Mouse (Mus musculus): Measurements from ENCODE around the gene Olfr1107. TPM values are rescaled to one million over a fixed set of nuclear protein-coding genes. Genes with fewer than 3 reads are reported as not detected.

The Olfr1107 gene
- not detected in 2 replicates for polyA plus RNA-seq (2014; fragmentation: Nextera tagmentation; extraction: Ambion mirVana)

DNA sequence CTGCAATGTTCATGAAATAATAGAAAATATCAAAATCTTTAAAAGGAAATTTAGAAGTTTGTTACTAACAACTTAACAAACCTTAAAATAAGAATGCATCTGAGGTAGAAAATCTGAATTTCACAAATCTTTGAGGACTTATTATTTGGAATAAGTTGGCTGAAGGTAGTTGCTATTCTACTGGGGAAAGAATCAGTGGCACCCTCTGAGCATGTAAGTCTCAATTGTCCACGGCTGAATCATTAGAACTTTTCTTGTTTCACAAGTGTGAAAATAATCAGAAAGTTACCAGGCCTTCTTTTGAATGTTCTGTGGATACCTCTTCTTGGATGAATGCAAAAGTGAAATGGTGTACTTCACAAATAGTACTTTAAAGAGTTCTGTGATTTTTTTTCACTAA is at the start of gene Olfr1107:
Gene Olfr1107, minus strand, starts transcription at position 101 of the 400 bp plus-strand sequence.
- Histone ChIP-seq H3K9ac (ENCODE audit: low read depth, low read length) (no peak within 1 kb of the TSS), H3K4me1 (ENCODE audit: control insufficient read depth, insufficient read depth, low read length) (no peaks in the 10 kb centered on the region), H3K27me3 (ENCODE audit: control insufficient read depth, insufficient read depth, low read length) (no peaks in the 10 kb centered on the region), H3K27ac (ENCODE audit: low read depth, low read length) (no peak within 1 kb of the TSS), H3K4me3 (ENCODE audit: low read depth, low read length) (no peak within 1 kb of the TSS), H3K9me3 (replicated peaks; ENCODE audit: control insufficient read depth, low read length) (no peaks in the 10 kb centered on the region), H3K36me3 (ENCODE audit: control insufficient read depth, insufficient read depth, low read length) (no peaks in the 10 kb centered on the region), H3K4me2 (no peak within 1 kb of the TSS)
- 77% methylated on average over 1 of the region's 1 CpGs for WGBS (ENCODE audit: insufficient replicate concordance)
- no peak for ATAC-seq (replicated peaks; ENCODE audit: insufficient number of reproducible peaks, low FRiP score, low TSS enrichment)

DNA sequence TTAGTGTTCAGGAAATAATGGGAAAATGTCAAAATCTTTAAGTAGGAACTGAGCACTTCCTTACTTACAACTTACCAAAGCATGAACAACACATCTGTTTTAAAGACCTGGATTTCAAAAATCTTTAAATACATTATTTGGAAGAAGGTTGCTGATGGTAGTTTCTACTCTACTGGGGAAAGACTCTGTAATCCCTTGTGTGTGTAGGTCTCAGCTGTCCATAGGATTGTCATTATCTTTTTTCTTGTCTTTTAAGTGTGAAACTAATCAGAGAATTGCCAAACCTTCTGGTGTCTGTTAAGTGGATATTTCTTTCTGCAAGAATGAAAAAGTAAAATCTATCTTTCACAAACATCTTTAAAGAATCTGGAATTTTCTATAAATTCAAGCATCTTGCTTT is 38.9 kb upstream of the Olfr1107 start, which contains the start of gene Olfr259:
Gene Olfr259, minus strand, starts transcription at position 101 of the 400 bp plus-strand sequence.
- ATAC-seq (replicated peaks; ENCODE audit: insufficient number of reproducible peaks, low FRiP score, low TSS enrichment): no peak
- no peak within 1 kb of the TSS for H3K27ac ChIP-seq (ENCODE audit: low read depth, low read length)
- no peaks in the 10 kb centered on the region for H3K4me1 ChIP-seq (ENCODE audit: control insufficient read depth, insufficient read depth, low read length)
- H3K9ac ChIP-seq (ENCODE audit: low read depth, low read length): no peak within 1 kb of the TSS
- H3K4me2 ChIP-seq: no peak within 1 kb of the TSS
- H3K4me3 ChIP-seq (ENCODE audit: low read depth, low read length): no peak within 1 kb of the TSS
- no peaks in the 10 kb centered on the region for H3K9me3 ChIP-seq (replicated peaks; ENCODE audit: control insufficient read depth, low read length)
- H3K36me3 ChIP-seq (ENCODE audit: control insufficient read depth, insufficient read depth, low read length): no peaks in the 10 kb centered on the region
- H3K27me3 ChIP-seq (ENCODE audit: control insufficient read depth, insufficient read depth, low read length): no peaks in the 10 kb centered on the region

DNA sequence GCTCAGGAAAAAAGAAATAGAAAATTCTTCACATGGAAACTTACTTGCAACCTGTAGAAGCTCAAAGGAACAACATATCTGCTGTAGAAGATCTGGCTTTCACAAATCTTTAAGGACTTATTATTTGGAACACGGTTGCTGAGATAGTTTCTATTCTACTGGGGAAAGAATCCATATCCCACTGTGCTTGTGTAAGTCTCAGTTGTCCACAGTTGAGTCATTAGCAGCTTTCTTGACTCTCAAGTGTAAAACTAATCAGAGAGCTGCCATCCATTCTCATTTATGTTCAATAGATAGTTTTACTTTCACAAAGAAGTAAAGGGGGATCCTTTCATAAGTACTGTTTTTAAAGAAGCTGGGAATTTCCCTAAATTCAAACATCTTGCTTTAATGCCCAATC is 20.3 kb upstream of the Olfr1107 start, which contains the start of gene Olfr1109:
Gene Olfr1109, minus strand, starts transcription at position 101 of the 400 bp plus-strand sequence.
- H3K27ac ChIP-seq (ENCODE audit: low read depth, low read length): no peak within 1 kb of the TSS
- ATAC-seq (replicated peaks; ENCODE audit: insufficient number of reproducible peaks, low FRiP score, low TSS enrichment): no peak
- no peaks in the 10 kb centered on the region for H3K27me3 ChIP-seq (ENCODE audit: control insufficient read depth, insufficient read depth, low read length)
- H3K9me3 ChIP-seq (replicated peaks; ENCODE audit: control insufficient read depth, low read length): no peaks in the 10 kb centered on the region
- no peaks in the 10 kb centered on the region for H3K36me3 ChIP-seq (ENCODE audit: control insufficient read depth, insufficient read depth, low read length)
- H3K4me2 ChIP-seq: no peak within 1 kb of the TSS
- no peaks in the 10 kb centered on the region for H3K4me1 ChIP-seq (ENCODE audit: control insufficient read depth, insufficient read depth, low read length)
- 68% methylated on average over 1 of the region's 1 CpGs for WGBS (ENCODE audit: insufficient replicate concordance)
- no peak within 1 kb of the TSS for H3K4me3 ChIP-seq (ENCODE audit: low read depth, low read length)
- H3K9ac ChIP-seq (ENCODE audit: low read depth, low read length): no peak within 1 kb of the TSS

DNA sequence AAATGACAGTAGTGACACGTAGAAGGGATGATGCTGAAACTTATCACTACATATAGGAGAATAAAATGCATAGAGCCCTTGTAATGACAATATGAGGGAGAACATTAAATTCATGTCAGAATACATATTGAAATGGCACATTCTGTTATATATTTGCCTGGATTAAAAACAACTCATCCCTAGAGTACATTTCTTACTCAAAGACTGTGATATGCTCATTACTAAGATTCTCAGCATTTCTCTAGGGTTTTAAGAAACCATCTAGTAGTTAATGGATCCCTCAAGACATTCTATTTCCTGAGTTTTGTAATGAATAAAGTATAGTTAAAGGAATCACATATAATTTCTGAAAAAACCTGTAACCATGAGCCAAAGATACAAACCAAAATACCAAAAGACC is 23.4 kb downstream of the Olfr1107 start, which contains the start of gene Olfr1106:
Gene Olfr1106, minus strand, starts transcription at position 101 of the 400 bp plus-strand sequence.
- ATAC-seq (replicated peaks; ENCODE audit: insufficient number of reproducible peaks, low FRiP score, low TSS enrichment): no peak
- no peaks in the 10 kb centered on the region for H3K36me3 ChIP-seq (ENCODE audit: control insufficient read depth, insufficient read depth, low read length)
- 67% methylated on average over 1 of the region's 1 CpGs for WGBS (ENCODE audit: insufficient replicate concordance)

DNA sequence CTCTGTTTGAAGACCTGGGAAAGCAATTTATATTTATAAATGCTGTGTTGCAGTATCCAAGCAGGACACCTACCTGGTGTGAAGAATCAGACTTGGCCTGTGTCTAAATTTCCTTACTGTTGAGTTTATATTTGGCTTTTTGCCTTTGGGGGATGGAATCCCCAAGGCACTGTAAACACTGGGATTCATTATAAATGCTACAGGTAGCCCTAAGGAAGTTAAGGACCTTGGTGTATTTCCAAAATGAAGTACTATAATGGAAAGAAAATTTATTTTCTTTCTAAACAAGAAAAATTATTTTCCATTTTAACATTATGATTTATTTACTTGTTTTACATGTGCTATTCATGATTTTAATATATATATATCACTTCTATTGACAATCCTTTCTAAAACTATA is 39.2 kb downstream of the Olfr1107 start, which contains the start of gene Olfr1105:
Gene Olfr1105, minus strand, starts transcription at position 101 of the 400 bp plus-strand sequence.
- no peaks in the 10 kb centered on the region for H3K4me1 ChIP-seq (ENCODE audit: control insufficient read depth, insufficient read depth, low read length)
- H3K36me3 ChIP-seq (ENCODE audit: control insufficient read depth, insufficient read depth, low read length): no peaks in the 10 kb centered on the region
- ATAC-seq (replicated peaks; ENCODE audit: insufficient number of reproducible peaks, low FRiP score, low TSS enrichment): no peak
- no peak within 1 kb of the TSS for H3K9ac ChIP-seq (ENCODE audit: low read depth, low read length)
- H3K27me3 ChIP-seq (ENCODE audit: control insufficient read depth, insufficient read depth, low read length): no peaks in the 10 kb centered on the region
- no peak within 1 kb of the TSS for H3K4me3 ChIP-seq (ENCODE audit: low read depth, low read length)
- H3K27ac ChIP-seq (ENCODE audit: low read depth, low read length): no peak within 1 kb of the TSS
- H3K9me3 ChIP-seq (replicated peaks; ENCODE audit: control insufficient read depth, low read length): no peaks in the 10 kb centered on the region
- no peak within 1 kb of the TSS for H3K4me2 ChIP-seq

More for the DNA sequence above, 23.4 kb downstream of the Olfr1107 start, which contains the start of gene Olfr1106:
- Histone ChIP-seq H3K4me2 (no peak within 1 kb of the TSS), H3K4me1 (ENCODE audit: control insufficient read depth, insufficient read depth, low read length) (no peaks in the 10 kb centered on the region), H3K9me3 (replicated peaks; ENCODE audit: control insufficient read depth, low read length) (no peaks in the 10 kb centered on the region), H3K27me3 (ENCODE audit: control insufficient read depth, insufficient read depth, low read length) (no peaks in the 10 kb centered on the region), H3K4me3 (ENCODE audit: low read depth, low read length) (no peak within 1 kb of the TSS), H3K27ac (ENCODE audit: low read depth, low read length) (no peak within 1 kb of the TSS), H3K9ac (ENCODE audit: low read depth, low read length) (no peak within 1 kb of the TSS)

DNA sequence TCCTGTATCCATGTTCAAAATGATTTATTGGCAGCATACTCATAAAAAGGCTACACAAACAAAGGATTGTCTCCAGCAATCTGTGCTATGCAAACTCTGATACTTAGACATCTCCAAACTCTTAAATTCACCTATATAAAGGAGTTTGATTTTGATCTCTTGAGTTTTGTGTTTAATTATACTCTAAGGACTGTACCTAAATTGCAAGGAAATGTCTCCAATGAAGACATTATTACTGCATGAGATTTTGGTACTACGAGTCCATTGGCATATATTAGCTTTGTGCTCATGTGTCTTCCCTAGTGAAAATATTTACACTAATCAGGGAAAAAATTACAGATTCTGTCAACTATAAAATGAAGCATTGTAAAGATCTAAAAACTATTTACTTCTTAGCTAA is 48.6 kb downstream of the Olfr1107 start, which contains the start of gene Olfr1104:
Gene Olfr1104, minus strand, starts transcription at position 101 of the 400 bp plus-strand sequence.
- WGBS (ENCODE audit: insufficient replicate concordance): 83% methylated on average over 1 of the region's 1 CpGs
- no peak for ATAC-seq (replicated peaks; ENCODE audit: insufficient number of reproducible peaks, low FRiP score, low TSS enrichment)
- Histone ChIP-seq H3K27me3 (ENCODE audit: control insufficient read depth, insufficient read depth, low read length) (no peaks in the 10 kb centered on the region), H3K9me3 (replicated peaks; ENCODE audit: control insufficient read depth, low read length) (no peaks in the 10 kb centered on the region), H3K4me3 (ENCODE audit: low read depth, low read length) (no peak within 1 kb of the TSS), H3K4me1 (ENCODE audit: control insufficient read depth, insufficient read depth, low read length) (no peaks in the 10 kb centered on the region), H3K4me2 (no peak within 1 kb of the TSS), H3K36me3 (ENCODE audit: control insufficient read depth, insufficient read depth, low read length) (no peaks in the 10 kb centered on the region), H3K27ac (ENCODE audit: low read depth, low read length) (no peak within 1 kb of the TSS), H3K9ac (ENCODE audit: low read depth, low read length) (no peak within 1 kb of the TSS)

Other genes starting within 250 kb of the Olfr1107 start
- not detected in 2 replicates for gene Olfr1095, start 224.1 kb downstream of the Olfr1107 start, polyA plus RNA-seq (2014; fragmentation: Nextera tagmentation; extraction: Ambion mirVana)
- not detected in 2 replicates for gene Gm13723, start 201.0 kb downstream of the Olfr1107 start, polyA plus RNA-seq (2014; fragmentation: Nextera tagmentation; extraction: Ambion mirVana)
- not detected in 2 replicates for gene Olfr1097, start 183.6 kb downstream of the Olfr1107 start, polyA plus RNA-seq (2014; fragmentation: Nextera tagmentation; extraction: Ambion mirVana)
- gene Olfr1098, start 151.3 kb downstream of the Olfr1107 start, polyA plus RNA-seq (2014; fragmentation: Nextera tagmentation; extraction: Ambion mirVana): not detected in 2 replicates
- not detected in 2 replicates for gene Olfr1099, start 115.1 kb downstream of the Olfr1107 start, polyA plus RNA-seq (2014; fragmentation: Nextera tagmentation; extraction: Ambion mirVana)
- gene Olfr1100, start 95.9 kb downstream of the Olfr1107 start, polyA plus RNA-seq (2014; fragmentation: Nextera tagmentation; extraction: Ambion mirVana): not detected in 2 replicates
- not detected in 2 replicates for gene Olfr1101, start 84.6 kb downstream of the Olfr1107 start, polyA plus RNA-seq (2014; fragmentation: Nextera tagmentation; extraction: Ambion mirVana)
- not detected in 2 replicates for gene Olfr1102, start 77.4 kb downstream of the Olfr1107 start, polyA plus RNA-seq (2014; fragmentation: Nextera tagmentation; extraction: Ambion mirVana)
- not detected in 2 replicates for gene Olfr1104, start 48.7 kb downstream of the Olfr1107 start, polyA plus RNA-seq (2014; fragmentation: Nextera tagmentation; extraction: Ambion mirVana)
- not detected in 2 replicates for gene Olfr1105, start 39.3 kb downstream of the Olfr1107 start, polyA plus RNA-seq (2014; fragmentation: Nextera tagmentation; extraction: Ambion mirVana)
- gene Olfr1106, start 23.5 kb downstream of the Olfr1107 start, polyA plus RNA-seq (2014; fragmentation: Nextera tagmentation; extraction: Ambion mirVana): not detected in 2 replicates
- gene Olfr1109, start 20.2 kb upstream of the Olfr1107 start, polyA plus RNA-seq (2014; fragmentation: Nextera tagmentation; extraction: Ambion mirVana): not detected in 2 replicates
- gene Olfr259, start 38.8 kb upstream of the Olfr1107 start, polyA plus RNA-seq (2014; fragmentation: Nextera tagmentation; extraction: Ambion mirVana): not detected in 2 replicates
- not detected in 2 replicates for gene Olfr1110, start 64.5 kb upstream of the Olfr1107 start, polyA plus RNA-seq (2014; fragmentation: Nextera tagmentation; extraction: Ambion mirVana)
- gene Olfr1111, start 76.8 kb upstream of the Olfr1107 start, polyA plus RNA-seq (2014; fragmentation: Nextera tagmentation; extraction: Ambion mirVana): not detected in 2 replicates
- not detected in 2 replicates for gene Olfr1112, start 112.0 kb upstream of the Olfr1107 start, polyA plus RNA-seq (2014; fragmentation: Nextera tagmentation; extraction: Ambion mirVana)
- gene Olfr1113, start 133.2 kb upstream of the Olfr1107 start, polyA plus RNA-seq (2014; fragmentation: Nextera tagmentation; extraction: Ambion mirVana): not detected in 2 replicates
- gene Olfr1115, start 172.2 kb upstream of the Olfr1107 start, polyA plus RNA-seq (2014; fragmentation: Nextera tagmentation; extraction: Ambion mirVana): not detected in 2 replicates
- not detected in 2 replicates for gene Olfr1116, start 191.7 kb upstream of the Olfr1107 start, polyA plus RNA-seq (2014; fragmentation: Nextera tagmentation; extraction: Ambion mirVana)
- not detected in 2 replicates for gene Olfr1118, start 231.8 kb upstream of the Olfr1107 start, polyA plus RNA-seq (2014; fragmentation: Nextera tagmentation; extraction: Ambion mirVana)

Data from heart, embryonic 11.5 days (tissue).